Mouse (Mus musculus) testis, adult 2 months (tissue): Measurements from ENCODE around the gene Tvp23b. TPM values are rescaled to one million over a fixed set of nuclear protein-coding genes. Genes with fewer than 3 reads are reported as not detected.

Experiments
- H3K27ac ChIP-seq: fragments of 200-500 bp; 2 replicates; pipeline ENCODE4 v1.5.1; 2012; ENCODE audit warnings: low read depth, low read length; ENCODE audit not compliant: control insufficient read depth, insufficient read depth
- H3K27me3 ChIP-seq: fragments of 200-500 bp; 2 replicates; pipeline ENCODE4 v1.6.1; 2012; ENCODE audit warnings: mild to moderate bottlenecking, low read length, moderate library complexity; ENCODE audit not compliant: control insufficient read depth, insufficient read depth
- H3K36me3 ChIP-seq: fragments of 200-500 bp; 2 replicates; pipeline ENCODE4 v1.6.1; 2012; ENCODE audit warnings: mild to moderate bottlenecking, low read length; ENCODE audit not compliant: control insufficient read depth, insufficient read depth
- H3K4me1 ChIP-seq: fragments of 200-500 bp; 2 replicates; pipeline ENCODE4 v1.6.1; 2012; ENCODE audit warnings: low read length; ENCODE audit not compliant: control insufficient read depth, insufficient read depth
- H3K4me3 ChIP-seq: fragments of 200-500 bp; 2 replicates; pipeline ENCODE4 v1.5.1; 2012; ENCODE audit warnings: low read depth, mild to moderate bottlenecking, low read length, moderate library complexity, mixed read lengths; ENCODE audit not compliant: control insufficient read depth
- CTCF ChIP-seq: fragments of 200-500 bp; IDR thresholded peaks from 2 replicates; pipeline ENCODE4 v1.5.1; 2012; ENCODE audit warnings: low read depth, mild to moderate bottlenecking, inconsistent platforms, low read length, moderate library complexity; ENCODE audit not compliant: control insufficient read depth, insufficient read depth, insufficient replicate concordance
- POLR2A ChIP-seq: fragments of 200-500 bp; IDR thresholded peaks from 2 replicates; pipeline ENCODE4 v1.6.1; 2012; ENCODE audit warnings: low read depth, mild to moderate bottlenecking, inconsistent platforms, low read length, moderate library complexity; ENCODE audit not compliant: control insufficient read depth
- polyA plus RNA-seq: library from polyadenylated mRNA; depleted of rRNA; stranded (reverse); fragments of >200 nt; gene quantifications from 2 replicates; pipeline ENCODE4 v1.2.3, GENCODE M21; 2012; rRNA removed

Tvp23b gene
- polyA plus RNA-seq: 21.3 and 25.5 TPM in 2 replicates

DNA sequence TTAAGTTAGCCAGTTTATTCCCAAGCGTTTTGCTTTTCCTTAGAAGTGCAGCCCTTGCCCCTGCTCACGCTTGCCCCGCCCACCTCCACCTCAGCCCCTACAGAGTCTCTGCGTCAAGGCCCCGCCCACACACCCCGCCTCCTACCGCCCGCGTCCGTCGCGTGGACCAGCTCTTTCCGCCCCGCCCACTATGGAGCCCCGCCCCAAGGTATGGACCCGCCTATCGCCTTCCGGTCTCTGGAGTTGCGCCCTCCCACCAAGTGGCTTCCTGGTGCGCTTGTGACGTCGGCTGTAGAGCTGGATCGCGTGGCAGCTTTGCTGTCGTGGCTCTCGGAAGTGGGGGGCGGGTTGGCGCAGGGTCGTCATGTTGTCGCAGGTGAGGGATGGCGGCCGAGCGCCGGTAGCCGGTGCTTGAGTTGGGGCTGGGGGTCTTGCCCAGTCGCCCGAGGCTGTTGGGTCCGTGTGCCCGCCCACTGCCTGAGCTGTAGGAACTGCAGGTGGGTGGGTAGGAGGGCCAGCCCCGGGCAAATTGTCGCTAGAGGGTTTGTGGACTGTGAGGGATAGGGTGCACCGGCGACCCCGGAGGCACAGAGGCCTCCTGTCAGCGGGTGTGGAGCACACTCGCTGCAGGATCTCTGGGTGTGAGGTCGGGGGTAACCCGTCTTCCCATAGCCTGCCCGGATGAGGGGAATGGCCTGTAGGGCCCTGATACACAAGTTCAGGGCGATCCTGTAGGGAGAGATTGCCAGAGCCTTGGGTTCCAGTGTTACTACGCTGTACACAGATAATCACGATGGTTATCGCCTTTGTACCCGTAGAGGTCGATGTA is at the start of gene Tvp23b:
Tvp23b (plus strand) TSS at position 236 of the 829 bp plus-strand sequence.
- no peaks in the 10 kb centered on the region for H3K27me3 ChIP-seq
- no peaks in the 10 kb centered on the region for H3K36me3 ChIP-seq
- peak within 1 kb of the TSS; percentile 90 for H3K4me3 ChIP-seq
- TF ChIP-seq POLR2A (peak; percentile 97), CTCF (no peak)
- H3K4me1 ChIP-seq: no peaks in the 10 kb centered on the region
- peak within 1 kb of the TSS; percentile 83 for H3K27ac ChIP-seq

DNA sequence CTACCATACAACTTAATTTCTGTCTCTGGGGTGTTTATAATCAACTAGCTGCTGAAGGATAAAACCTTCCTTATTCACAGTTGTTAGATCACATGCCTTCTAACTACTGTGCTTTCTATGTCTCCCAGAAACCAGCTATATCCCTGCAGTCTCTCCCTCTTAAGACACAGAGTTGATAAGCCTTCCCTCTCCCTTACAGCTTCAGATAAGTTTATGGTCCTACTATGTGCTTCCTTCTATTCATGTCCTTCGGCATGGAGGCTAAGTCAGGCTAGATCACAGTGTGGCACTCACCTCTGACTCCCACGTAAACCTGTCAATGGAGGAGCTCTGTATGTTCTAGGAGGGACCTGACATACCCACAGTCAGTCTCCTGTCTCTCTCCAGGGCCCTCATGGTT is 48.9 kb upstream of the Tvp23b start:
- H3K27ac ChIP-seq: no peak overlapping the region
- H3K4me1 ChIP-seq: no peaks in the 10 kb centered on the region
- TF ChIP-seq POLR2A (no peak), CTCF (no peak)
- H3K4me3 ChIP-seq: no peak overlapping the region
- H3K36me3 ChIP-seq: no peaks in the 10 kb centered on the region
- no peaks in the 10 kb centered on the region for H3K27me3 ChIP-seq

DNA sequence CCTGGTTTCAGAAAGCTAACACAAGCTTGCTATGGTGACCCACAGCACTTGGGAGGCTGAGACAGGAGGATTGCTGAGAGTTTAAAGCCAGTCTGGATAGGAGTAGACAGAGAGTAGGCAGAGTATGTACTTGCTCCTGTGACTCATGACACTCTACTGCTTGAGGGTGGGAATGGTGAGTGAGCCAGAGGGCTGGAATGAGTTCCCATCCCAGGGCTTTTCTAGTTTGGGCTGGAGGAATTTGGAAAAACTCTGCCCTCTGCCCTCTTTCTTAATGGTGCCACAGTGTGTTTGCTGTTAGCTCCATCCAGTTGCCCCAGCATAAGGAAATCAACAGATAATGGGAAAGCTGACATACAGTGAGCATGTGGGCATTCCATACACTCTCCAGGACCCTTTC is 47.3 kb upstream of the Tvp23b start:
- TF ChIP-seq CTCF (no peak), POLR2A (no peak)
- H3K27ac ChIP-seq: no peak overlapping the region
- no peaks in the 10 kb centered on the region for H3K36me3 ChIP-seq
- H3K27me3 ChIP-seq: no peaks in the 10 kb centered on the region
- H3K4me3 ChIP-seq: no peak overlapping the region
- no peaks in the 10 kb centered on the region for H3K4me1 ChIP-seq

DNA sequence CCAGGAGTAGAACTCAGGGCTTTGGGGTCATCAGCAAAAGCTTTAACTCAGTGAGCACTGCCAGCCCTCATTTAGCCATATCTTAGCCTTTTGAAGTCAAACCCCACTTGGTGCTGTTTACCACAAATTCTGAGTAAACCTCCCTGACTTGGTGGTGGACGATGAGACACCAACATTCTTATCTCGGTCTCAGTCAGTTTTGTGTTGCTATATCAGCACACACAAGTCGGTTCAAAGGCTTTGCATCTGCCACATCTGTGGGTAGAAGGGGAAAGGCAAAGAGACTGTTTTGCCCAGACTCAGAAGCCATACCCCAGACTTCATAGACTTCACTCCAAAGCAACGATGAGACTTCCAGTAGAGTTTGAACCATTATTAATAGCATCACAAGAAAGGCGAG is 34.7 kb upstream of the Tvp23b start:
- H3K36me3 ChIP-seq: no peaks in the 10 kb centered on the region; the same call in 1 of the 2 replicates
- H3K4me3 ChIP-seq: no peak overlapping the region
- TF ChIP-seq CTCF: no peak
- no peak for TF ChIP-seq POLR2A
- H3K4me1 ChIP-seq: peaks cover 3% of the 10 kb centered on the region; the same call in 1 of the 2 replicates
- no peaks in the 10 kb centered on the region for H3K27me3 ChIP-seq
- H3K27ac ChIP-seq: no peak overlapping the region

DNA sequence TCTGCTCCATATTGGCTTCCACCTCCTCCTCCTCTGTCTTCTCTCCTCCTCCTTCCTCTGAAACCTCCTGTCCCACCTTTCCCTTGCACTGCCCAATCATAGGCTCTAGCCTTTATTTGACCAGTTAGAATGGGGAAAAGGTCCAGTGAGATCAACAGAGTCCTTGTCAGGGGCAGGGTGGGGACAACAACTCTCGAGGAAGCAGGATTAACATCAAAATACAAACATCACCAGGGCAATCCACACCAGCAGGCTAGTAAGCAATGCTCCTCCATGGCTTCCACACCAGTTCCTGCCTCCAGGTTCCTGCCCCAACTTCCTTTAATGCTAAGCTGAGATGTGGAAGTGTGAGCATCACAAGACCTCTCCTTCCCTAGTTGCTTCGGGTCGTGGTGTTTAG is 33.5 kb upstream of the Tvp23b start:
- Histone ChIP-seq H3K27ac (no peak overlapping the region), H3K4me1 (peaks cover 3% of the 10 kb centered on the region; the same call in 1 of the 2 replicates), H3K27me3 (no peaks in the 10 kb centered on the region), H3K4me3 (no peak overlapping the region), H3K36me3 (no peaks in the 10 kb centered on the region; the same call in 1 of the 2 replicates)
- no peak for TF ChIP-seq POLR2A

DNA sequence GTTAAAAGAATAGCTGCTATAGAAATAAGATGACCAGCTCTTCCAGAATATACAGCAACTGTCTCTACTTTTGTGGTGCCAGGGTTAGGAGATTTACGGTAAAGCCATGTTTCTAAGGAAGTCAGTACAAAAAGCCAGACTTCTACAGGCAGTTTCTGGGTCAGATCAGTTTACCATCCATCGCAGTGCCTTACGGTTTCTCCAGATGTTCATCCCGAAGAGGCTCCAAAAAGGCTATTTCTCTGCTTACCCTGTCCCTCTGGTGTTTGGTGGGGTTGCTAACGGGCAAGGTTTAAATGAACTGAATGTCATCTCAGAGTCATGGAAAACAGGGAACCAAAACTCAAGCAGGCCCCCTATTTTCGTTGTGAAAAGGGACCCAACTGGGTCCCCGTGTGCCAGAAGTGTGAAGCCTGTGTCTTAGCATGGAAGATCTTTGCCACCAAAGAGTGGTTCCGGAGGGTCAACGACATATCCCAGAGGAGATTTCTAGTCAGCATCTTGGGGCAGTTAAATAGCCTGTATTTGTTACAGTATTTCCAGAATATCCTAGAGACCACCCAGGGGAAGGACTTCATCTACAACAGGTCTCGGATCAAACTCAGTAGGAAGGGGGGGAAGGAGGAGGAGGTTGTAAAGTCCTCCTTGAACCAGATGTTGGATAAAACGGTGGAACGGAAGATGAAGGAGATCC is 32.1 kb upstream of the Tvp23b start, which contains the start of gene Fbxw10:
Fbxw10 (plus strand) TSS at position 109 of the 694 bp plus-strand sequence.
- Histone ChIP-seq H3K36me3 (no peaks in the 10 kb centered on the region; the same call in 1 of the 2 replicates), H3K4me1 (peaks cover 3% of the 10 kb centered on the region; the same call in 1 of the 2 replicates), H3K27ac (no peak within 1 kb of the TSS; the same call in 1 of the 2 replicates), H3K27me3 (no peaks in the 10 kb centered on the region), H3K4me3 (peak within 1 kb of the TSS; percentile 84)
- TF ChIP-seq POLR2A (no peak), CTCF (no peak)

DNA sequence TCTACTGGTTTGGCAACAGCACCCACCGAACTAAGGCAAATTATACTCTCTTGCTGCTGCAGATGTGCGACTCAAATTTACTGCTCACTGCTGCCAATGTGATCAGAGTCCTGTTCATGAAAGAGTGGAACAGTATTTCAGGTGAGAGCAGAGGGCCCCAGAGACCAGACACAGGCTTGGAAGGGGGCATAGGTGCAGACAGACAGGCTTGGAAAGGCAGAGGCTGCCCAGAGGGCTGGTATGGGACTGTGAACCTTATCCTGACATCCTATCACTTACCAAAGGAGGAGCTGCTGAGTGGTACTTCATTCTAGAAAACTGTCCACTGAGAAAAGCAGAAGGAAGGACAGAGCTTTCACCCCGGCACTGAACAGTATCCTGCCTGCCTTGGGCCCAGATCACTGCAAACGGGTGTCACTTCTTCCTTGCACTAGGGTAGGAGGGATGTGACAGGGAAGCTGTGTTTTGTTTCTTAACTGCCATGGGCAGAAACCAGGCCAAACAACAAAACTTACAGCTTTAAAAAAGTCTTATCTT is 31.5 kb upstream of the Tvp23b start:
- TF ChIP-seq CTCF (no peak), POLR2A (no peak)
- no peaks in the 10 kb centered on the region; the same call in 1 of the 2 replicates for H3K36me3 ChIP-seq
- H3K4me3 ChIP-seq: peak overlapping the region; percentile 84
- H3K4me1 ChIP-seq: peaks cover 3% of the 10 kb centered on the region; the same call in 1 of the 2 replicates
- H3K27ac ChIP-seq: no peak overlapping the region
- no peaks in the 10 kb centered on the region for H3K27me3 ChIP-seq
